Mouse (Mus musculus) thymus, postnatal 4 days (tissue): ENCODE measurements around the gene Prkar2a.

Experiments
- DNase-seq: peaks from one replicate; pipeline ENCODE4 v3.0.0; 2021

The Prkar2a gene

GRCm38 (mm10) chr9:108798508-108799075, 109.5 kb downstream of the Prkar2a start:
- DNase-seq: no peak

GRCm38 (mm10) chr9:108799564-108799963, 110.5 kb downstream of the Prkar2a start:
- DNase-seq: no peak
